Mouse (Mus musculus) testis, adult 2 months (tissue): ENCODE measurements around the gene Col4a1. TPM values are rescaled to one million over a fixed set of nuclear protein-coding genes. Genes with fewer than 3 reads are reported as not detected.
A peak's percentile ranks its signal among the peaks of the same experiment; 100 is the strongest.

Source experiments
- H3K27ac ChIP-seq: fragments of 200-500 bp; 2 replicates; pipeline ENCODE4 v1.5.1; 2012; ENCODE audit warnings: low read depth, low read length; ENCODE audit not compliant: control insufficient read depth, insufficient read depth
- H3K27me3 ChIP-seq: fragments of 200-500 bp; 2 replicates; pipeline ENCODE4 v1.6.1; 2012; ENCODE audit warnings: mild to moderate bottlenecking, low read length, moderate library complexity; ENCODE audit not compliant: control insufficient read depth, insufficient read depth
- H3K36me3 ChIP-seq: fragments of 200-500 bp; 2 replicates; pipeline ENCODE4 v1.6.1; 2012; ENCODE audit warnings: mild to moderate bottlenecking, low read length; ENCODE audit not compliant: control insufficient read depth, insufficient read depth
- H3K4me1 ChIP-seq: fragments of 200-500 bp; 2 replicates; pipeline ENCODE4 v1.6.1; 2012; ENCODE audit warnings: low read length; ENCODE audit not compliant: control insufficient read depth, insufficient read depth
- H3K4me3 ChIP-seq: fragments of 200-500 bp; 2 replicates; pipeline ENCODE4 v1.5.1; 2012; ENCODE audit warnings: low read depth, mild to moderate bottlenecking, low read length, moderate library complexity, mixed read lengths; ENCODE audit not compliant: control insufficient read depth
- CTCF ChIP-seq: fragments of 200-500 bp; IDR thresholded peaks from 2 replicates; pipeline ENCODE4 v1.5.1; 2012; ENCODE audit warnings: low read depth, mild to moderate bottlenecking, inconsistent platforms, low read length, moderate library complexity; ENCODE audit not compliant: control insufficient read depth, insufficient read depth, insufficient replicate concordance
- POLR2A ChIP-seq: fragments of 200-500 bp; IDR thresholded peaks from 2 replicates; pipeline ENCODE4 v1.6.1; 2012; ENCODE audit warnings: low read depth, mild to moderate bottlenecking, inconsistent platforms, low read length, moderate library complexity; ENCODE audit not compliant: control insufficient read depth
- polyA plus RNA-seq: library from polyadenylated mRNA; depleted of rRNA; stranded (reverse); fragments of >200 nt; gene quantifications from 2 replicates; pipeline ENCODE4 v1.2.3, GENCODE M21; 2012

The Col4a1 gene
- polyA plus RNA-seq, 1 experiment = 18.8 TPM

- Histone ChIP-seq H3K36me3 (no peaks in the 10 kb centered on the region), H3K27ac (no peak overlapping the region), H3K4me3 (no peak overlapping the region), H3K27me3 (no peaks in the 10 kb centered on the region), H3K4me1 (peaks cover 3% of the 10 kb centered on the region; the same call in 1 of the 2 replicates)
- TF ChIP-seq CTCF (no peak), POLR2A (no peak)
Measured at GRCm38 (mm10) chr8:11254914-11255530, 57.6 kb downstream of the Col4a1 start.

- H3K4me3 ChIP-seq = no peak overlapping the region
- H3K27me3 ChIP-seq = no peaks in the 10 kb centered on the region
- H3K36me3 ChIP-seq = no peaks in the 10 kb centered on the region
- H3K27ac ChIP-seq = no peak overlapping the region
- TF ChIP-seq POLR2A (no peak), CTCF (no peak)
- peaks cover 3% of the 10 kb centered on the region; the same call in 1 of the 2 replicates for H3K4me1 ChIP-seq
Measured at GRCm38 (mm10) chr8:11254510-11254909, 58.1 kb downstream of the Col4a1 start.

GRCm38 (mm10) chr8:11253556-11253955, 59.1 kb downstream of the Col4a1 start:
- Histone ChIP-seq H3K4me3 (no peak overlapping the region), H3K27me3 (no peaks in the 10 kb centered on the region), H3K27ac (no peak overlapping the region), H3K36me3 (no peaks in the 10 kb centered on the region), H3K4me1 (peaks cover 3% of the 10 kb centered on the region; the same call in 1 of the 2 replicates)
- TF ChIP-seq POLR2A (no peak), CTCF (peak; percentile 86)

GRCm38 (mm10) chr8:11253041-11253440, 59.6 kb downstream of the Col4a1 start:
- peaks cover 3% of the 10 kb centered on the region; the same call in 1 of the 2 replicates for H3K4me1 ChIP-seq
- H3K27me3 ChIP-seq = no peaks in the 10 kb centered on the region
- H3K27ac ChIP-seq = no peak overlapping the region
- TF ChIP-seq CTCF (no peak), POLR2A (no peak)
- no peaks in the 10 kb centered on the region for H3K36me3 ChIP-seq
- H3K4me3 ChIP-seq = no peak overlapping the region

- H3K4me3 ChIP-seq = no peak overlapping the region
- H3K4me1 ChIP-seq = peaks cover 1% of the 10 kb centered on the region; the same call in 1 of the 2 replicates
- no peaks in the 10 kb centered on the region for H3K36me3 ChIP-seq
- TF ChIP-seq POLR2A (no peak), CTCF (no peak)
- no peaks in the 10 kb centered on the region for H3K27me3 ChIP-seq
- no peak overlapping the region for H3K27ac ChIP-seq
Measured at GRCm38 (mm10) chr8:11252235-11252774, 60.3 kb downstream of the Col4a1 start.

- Histone ChIP-seq H3K27me3 (no peaks in the 10 kb centered on the region), H3K27ac (no peak overlapping the region), H3K36me3 (no peaks in the 10 kb centered on the region), H3K4me3 (no peak overlapping the region), H3K4me1 (no peaks in the 10 kb centered on the region; the same call in 1 of the 2 replicates)
- TF ChIP-seq CTCF = no peak
- no peak for TF ChIP-seq POLR2A
Measured at GRCm38 (mm10) chr8:11250149-11250548, 62.5 kb downstream of the Col4a1 start.

- Histone ChIP-seq H3K4me3 (no peak overlapping the region), H3K27ac (no peak overlapping the region), H3K4me1 (no peaks in the 10 kb centered on the region; the same call in 1 of the 2 replicates), H3K36me3 (no peaks in the 10 kb centered on the region), H3K27me3 (no peaks in the 10 kb centered on the region)
- TF ChIP-seq POLR2A (no peak), CTCF (no peak)
Measured at GRCm38 (mm10) chr8:11249541-11250058, 63.0 kb downstream of the Col4a1 start.
